Mouse (Mus musculus): Measurements from ENCODE around the gene Nol4l.
A peak's percentile ranks its signal among the peaks of the same experiment; 100 is the strongest.

Gene Nol4l

DNA sequence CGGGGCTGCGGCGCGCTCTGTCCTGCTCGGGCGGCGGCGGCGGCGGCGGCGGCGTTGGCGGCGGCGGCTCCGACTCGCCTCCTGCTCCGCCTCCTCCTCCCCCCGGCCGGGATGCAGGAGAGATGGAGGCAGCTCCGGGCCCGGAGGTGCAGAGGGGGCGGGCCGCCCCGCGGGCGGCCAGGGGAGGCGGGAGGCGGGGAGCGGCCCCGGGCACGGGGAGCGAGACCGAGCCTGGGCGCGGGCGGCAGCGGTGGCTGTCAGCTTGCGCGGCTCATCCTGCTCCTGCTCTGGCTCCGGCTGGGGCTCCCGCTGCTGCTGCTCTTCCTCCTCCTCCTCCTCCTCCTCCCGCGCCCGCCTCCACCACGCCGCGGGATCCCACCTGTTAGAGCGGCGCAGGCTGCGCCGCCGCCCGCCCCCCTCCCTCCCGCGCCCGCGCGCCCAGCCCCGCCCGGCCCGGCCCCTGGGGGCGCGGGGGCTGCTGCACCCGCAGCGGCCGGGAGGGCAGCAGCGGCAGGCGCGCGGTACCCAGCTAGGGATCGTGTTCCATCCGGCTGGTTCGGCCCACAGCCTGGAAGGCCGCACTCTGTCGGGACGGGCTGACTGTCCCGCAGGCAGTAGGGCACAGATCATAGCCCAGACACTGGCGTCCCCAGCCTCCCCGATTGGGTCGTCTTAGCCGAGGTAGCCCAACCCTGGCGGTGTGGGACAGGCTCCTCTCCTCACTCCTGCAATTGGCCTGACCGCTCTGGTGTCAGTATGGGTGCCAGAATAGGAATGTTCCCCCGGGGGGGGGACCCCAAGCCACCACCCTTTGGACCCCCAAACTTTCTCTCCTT lies at the start of gene Nol4l:
TSS of gene Nol4l (minus strand) at position 41 of the 836 bp plus-strand sequence.
- no peak for DNase-seq (ENCODE audit: low spot score)

DNA sequence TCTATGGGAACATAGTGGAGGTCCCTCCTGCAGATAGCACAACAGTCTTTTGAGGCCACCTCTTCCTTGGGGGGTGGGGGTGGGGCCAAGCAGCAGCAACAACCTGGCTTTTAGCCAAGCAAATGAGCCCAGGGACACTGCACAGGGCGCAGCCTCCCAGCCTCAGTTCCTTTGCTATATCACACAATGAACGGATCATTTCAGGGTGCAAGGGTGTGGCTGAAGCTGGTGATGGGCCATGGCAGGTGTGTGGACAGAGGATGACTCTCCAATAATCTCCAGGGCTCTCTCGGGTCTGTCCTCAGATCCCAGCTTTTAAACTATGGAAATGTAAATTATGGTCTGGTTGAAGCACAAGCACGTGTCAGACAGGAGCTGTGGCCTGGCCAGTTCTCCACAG lies 47.4 kb upstream of the Nol4l start:
- DNase-seq (ENCODE audit: low spot score) = no peak

DNA sequence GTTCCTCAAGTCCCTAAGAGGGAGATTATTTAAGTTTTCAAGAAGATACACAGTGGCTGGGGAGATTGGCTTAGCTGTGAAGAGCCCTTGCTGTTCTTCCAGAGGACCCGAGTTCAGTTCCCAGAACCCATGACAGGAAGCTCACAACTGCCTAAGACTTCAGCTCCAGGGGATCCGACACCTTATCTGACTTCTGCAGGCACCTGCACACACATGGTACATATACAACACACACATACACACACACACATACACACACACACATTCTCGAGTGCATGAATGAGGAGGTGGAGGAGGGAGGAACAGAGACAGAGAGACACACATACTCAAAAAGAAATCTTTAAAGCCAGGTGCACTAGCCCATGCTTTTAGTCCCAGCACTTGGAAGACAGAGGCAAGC lies 46.4 kb upstream of the Nol4l start:
- no peak for DNase-seq (ENCODE audit: low spot score)

DNA sequence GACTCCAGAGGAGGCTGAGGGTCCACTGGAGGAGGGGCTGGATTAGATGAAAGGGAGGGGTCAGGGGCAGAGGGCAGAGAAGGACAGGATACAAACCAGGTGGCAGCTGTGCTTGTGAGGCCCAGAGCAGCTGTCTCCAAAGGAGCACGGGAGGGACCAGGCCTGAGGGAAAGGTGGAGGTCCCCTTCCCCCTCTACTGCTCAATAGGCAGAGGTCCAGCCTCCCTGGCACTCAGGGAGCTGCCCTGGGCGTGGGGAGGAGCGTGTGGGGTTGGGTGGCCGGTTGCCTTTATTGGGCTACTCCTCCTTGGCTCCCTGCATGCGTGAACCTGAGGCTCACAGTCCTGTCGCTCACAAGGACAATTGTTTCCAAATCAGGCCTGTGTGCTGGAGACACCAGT lies 45.8 kb upstream of the Nol4l start:
- no peak for DNase-seq (ENCODE audit: low spot score)

DNA sequence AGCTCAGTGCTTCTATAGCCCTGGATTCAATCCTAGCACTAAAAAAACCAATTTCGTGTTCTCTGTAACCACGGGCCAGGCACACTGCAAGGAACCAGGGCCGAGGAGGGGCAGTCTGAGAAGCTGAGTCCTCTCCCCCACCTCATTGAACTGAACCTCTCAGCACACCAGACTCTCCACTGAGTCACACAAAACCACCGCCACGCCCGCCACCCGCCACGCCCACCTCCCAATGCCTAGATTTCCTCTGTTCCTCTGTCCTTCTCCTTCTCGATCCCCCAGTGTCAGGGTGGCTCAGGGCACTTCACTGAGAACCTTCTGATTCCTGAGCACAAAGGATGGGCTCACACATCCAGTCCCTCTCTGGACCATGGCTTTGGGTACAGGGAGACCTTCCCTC lies 43.3 kb upstream of the Nol4l start:
- DNase-seq (ENCODE audit: low spot score) = no peak

DNA sequence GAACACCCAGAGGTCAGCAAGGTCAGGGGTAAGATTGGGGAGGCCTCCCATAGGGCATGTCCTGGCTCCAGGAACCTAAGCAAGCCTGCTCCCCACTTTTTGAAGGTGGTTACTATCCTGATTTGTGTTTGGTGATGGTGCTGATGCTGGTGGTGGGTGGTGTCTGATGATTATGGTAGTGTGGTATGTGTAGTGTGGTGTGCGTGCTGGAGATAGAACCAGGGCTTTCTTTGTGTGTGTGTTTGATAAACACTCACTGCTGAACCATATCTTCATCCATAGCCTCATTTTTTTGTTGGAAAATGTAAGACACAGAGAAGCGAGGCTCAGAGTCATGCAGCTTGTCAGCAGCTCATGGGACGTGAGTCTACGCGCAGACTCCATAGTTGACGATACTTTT lies 38.8 kb upstream of the Nol4l start:
- DNase-seq (ENCODE audit: low spot score) = no peak

DNA sequence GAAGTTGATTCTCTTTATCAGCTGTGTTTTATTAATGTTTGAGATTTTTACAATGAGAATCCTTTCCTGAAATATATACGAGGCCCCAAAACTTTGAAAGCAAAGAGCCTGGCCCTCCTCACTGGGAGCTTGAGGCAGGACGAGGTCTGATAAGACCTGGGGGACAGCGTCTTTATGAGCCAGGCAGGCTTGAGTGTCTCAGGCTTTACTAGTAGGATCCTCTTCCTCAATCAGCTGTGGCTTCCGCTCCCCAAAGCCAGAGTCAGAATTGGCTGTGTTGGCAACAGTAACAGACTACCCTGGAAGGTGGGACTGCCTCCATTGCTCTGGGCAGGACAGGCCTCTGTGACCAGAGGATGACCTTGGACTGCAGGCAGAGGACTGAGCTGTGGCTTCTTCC lies 38.2 kb upstream of the Nol4l start:
- no peak for DNase-seq (ENCODE audit: low spot score)

DNA sequence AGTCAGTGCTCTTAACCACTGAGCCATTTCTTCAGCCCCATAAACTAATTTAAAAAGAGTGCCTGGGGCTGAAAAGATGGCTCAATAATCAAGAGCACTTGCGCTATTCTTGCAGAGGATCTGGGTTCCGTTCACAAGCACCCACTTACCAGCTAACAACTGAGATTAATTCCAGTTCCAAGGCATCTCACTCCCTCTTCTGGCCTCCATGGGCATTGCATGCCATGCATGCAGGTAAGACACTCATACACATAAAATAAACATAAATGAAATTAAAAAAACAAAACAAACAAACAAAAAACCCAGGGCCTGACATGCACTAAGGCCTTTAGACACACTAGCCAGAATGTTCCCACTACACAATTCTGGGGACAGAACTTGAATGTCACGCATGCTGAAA lies 34.6 kb upstream of the Nol4l start:
- no peak for DNase-seq (ENCODE audit: low spot score)

DNA sequence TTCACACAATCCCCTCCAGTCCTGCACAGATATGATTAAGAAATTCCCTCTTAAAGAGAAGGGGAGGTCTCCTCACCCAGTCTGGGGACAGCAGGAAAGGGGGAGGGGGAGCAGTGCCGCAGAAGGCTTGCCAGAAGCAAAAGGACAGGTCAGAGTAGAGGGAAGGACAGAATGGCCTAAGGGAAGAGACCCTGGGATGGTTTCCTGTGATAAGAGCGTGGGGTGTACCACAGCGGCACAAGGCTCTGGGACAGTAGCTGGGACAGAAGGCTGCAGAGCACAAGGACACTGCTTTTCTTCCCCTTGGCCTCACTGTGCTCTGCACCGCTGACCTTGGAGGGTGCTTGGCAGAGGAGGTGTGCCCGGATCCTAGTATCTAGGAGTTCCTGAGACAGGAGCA lies 31.8 kb upstream of the Nol4l start:
- no peak for DNase-seq (ENCODE audit: low spot score)

DNA sequence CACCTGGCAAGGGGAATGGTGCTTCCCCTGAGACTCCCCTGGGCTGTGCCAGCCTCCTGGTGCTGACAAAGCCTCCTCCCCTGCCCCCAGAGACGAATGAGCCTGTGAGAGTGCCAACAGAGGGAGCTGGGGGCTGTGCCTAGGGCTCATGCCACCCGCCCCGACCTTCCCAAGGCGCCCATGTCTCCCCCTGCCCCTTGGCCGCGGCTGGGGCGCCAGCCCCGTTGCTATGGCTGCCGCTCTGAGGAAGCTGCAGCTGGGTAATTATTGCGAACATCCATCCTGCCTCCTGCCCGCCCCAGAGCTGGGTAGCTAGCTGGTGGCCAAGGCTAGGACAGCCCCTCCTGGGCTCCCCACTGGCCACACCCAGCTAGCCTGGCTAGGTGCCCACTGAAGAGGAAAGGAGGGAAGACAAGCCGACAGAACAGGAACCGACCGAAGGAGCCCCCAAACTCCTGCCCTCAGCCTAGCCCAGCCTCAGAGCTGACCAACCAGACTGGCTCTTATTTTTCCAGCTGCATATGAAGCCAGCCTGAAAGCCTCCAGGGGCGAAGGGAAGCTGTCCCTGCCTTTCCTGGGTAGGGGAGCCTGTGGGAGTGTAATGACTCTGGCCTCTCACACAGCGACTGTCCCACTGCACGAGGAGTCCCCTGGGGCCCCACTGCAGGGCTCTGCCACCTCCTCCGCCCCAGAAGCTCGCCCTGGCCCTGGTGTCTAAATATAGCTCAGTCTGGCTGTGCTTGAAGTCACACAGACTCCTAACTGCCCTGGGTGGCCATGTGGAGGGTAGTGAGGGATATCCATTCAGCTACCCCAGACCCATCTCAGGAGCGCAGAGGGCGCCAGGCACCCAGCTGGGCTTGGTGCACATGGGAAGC lies 31.1 kb upstream of the Nol4l start:
- DNase-seq (ENCODE audit: low spot score) = peak; percentile 50

DNA sequence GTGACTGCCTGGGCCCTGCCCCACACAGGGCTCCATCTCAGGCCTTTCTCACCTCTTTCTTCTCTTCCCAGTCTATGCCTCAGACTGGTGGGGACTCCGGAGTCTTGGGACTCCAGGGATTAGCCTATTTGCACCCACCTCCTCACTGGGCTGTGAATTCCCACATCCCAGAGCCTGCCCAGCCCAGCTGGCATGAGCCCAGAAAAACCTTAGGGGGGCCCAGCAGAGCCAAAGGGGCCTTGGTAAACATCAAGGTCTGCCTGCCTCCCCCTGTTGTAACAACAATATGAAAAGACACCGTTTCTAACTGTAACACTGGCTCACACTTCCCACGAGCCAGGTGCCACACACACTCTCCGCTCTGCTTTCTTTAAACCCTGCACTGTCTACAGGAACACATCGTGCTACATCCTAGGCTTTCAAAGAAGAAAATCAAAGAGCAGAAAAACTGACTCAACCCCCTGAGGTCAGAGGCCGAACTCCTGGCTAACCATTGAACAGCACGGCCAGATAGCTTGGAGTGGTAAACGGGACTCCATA lies 29.9 kb upstream of the Nol4l start:
- DNase-seq (ENCODE audit: low spot score) = no peak

DNA sequence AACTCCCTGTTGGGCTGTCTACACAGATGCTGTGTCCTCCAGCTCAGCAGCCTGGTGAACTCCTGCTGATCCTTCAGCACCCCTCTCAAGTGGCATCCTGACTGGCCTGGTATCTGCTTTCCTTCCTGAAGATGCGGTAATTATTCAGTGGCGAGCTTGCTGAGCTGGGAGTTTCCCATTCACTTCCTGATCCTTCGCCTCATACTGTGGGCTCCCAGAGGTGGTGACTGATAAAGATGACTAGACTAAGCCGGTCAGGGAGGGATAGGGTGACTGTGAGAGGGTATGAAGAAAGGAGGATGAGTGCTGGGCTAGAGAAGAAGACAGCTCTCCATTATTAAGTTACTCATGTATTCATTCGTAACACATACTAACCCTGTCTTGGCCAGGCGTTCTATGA lies 28.7 kb upstream of the Nol4l start:
- no peak for DNase-seq (ENCODE audit: low spot score)

DNA sequence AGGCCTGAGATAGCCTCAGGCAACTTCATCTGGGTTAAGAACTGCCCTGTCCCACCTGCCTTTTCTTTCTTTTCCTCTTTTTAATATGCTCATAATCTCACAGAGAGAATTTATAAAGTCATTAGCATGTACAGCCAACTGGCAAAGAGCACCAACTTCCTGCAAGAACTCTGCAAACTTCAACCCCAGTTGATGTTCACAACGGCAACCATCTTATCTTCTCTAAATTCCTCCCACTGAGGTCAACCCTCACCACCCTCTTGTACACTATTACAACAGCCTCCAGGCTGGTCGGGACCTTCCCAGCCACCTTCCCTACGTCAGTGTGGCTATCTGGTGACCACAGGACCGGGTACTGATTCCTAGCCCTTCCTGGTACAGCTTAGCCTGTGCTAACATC lies 27.5 kb upstream of the Nol4l start:
- DNase-seq (ENCODE audit: low spot score) = no peak

DNA sequence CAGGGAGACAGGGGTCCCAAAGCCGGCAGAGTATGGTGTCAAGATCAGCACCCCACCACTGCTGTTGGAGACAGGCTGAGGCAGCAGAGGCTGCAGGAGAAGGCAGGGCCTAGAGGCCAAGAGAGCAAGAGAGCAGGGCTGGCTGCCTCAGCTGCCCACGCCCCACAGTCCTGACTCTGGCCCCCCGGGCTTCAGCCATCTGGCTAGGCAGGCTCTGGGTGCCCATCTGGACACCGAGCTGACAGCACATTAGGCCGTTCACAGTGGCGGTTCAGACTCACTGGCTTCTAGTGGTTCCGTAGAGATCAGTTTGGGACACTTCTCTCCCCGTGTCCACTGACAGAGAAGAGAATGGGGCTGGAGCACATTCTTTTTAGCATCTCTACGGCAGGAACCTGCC lies 26.4 kb upstream of the Nol4l start:
- DNase-seq (ENCODE audit: low spot score) = no peak

DNA sequence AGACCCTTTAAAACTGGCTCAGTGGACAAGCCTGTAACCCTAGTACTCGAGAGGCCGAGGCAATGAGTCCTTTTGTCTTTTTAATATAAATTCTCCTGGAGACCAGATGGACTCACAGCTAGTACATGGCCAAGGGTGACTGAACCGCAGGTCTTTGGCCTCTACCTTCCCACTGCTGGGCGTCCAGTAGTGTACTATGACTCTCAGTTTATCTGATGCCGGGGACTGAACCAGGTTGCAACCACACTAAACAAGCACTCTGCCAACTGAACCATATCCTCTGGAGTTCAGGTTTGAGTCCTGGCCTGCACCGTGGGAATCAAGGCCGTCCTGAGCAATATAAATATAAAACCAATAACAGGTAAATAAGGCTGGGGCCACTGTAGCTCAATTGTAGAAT lies 24.8 kb upstream of the Nol4l start:
- no peak for DNase-seq (ENCODE audit: low spot score)

DNA sequence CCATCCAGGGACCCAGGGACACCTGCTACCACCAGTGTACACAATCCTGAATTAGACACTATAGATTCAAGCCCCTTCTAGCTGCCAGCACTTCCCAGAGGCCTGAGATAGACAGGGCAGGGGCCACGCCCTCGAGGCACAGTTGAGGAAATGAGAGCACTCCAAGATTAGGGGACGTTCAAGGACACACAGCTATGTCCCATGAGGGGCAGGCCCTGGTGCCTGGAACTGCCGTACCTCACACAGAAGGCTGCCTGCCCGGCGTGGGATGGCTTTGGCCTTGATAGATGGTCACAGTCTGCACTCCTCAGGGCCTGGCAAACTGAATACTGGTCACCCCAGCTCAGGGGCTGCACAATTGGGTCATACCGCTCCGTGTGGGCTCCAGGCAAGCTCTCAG lies 19.7 kb upstream of the Nol4l start:
- DNase-seq (ENCODE audit: low spot score) = no peak

DNA sequence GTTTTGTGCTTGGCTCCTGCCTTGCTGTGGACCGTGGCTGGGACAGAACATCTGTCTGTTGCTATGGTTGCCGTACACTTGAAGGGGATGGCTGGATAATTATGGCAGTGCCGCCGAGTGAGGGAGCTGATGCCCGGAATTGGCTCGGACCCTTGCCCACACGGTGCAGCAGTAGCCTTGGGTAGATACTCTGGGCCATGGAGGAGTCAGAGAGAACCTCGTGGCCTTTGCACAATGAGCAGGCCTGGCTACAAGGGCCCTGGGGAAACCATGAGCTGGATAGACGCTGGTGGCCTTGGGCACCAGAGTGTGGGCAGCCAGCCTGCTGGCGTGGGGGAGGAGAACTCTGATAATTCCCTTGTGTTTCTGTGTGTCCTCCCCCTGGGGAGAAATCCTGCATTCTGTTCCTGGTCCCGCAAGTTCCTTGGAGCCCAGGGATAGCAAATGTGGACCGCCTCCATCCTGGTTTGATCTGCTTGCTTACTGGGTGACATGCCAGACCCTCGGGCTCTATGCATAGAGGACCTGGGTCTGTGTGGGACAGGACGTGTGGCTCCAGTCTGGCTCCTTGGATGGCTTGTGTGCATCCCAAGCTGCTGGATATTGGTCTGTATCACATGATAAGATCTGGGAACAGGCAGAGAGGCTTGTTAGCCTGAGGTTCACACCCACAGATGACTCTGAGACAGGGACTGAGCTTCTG lies 18.6 kb upstream of the Nol4l start:
- no peak for DNase-seq (ENCODE audit: low spot score)

DNA sequence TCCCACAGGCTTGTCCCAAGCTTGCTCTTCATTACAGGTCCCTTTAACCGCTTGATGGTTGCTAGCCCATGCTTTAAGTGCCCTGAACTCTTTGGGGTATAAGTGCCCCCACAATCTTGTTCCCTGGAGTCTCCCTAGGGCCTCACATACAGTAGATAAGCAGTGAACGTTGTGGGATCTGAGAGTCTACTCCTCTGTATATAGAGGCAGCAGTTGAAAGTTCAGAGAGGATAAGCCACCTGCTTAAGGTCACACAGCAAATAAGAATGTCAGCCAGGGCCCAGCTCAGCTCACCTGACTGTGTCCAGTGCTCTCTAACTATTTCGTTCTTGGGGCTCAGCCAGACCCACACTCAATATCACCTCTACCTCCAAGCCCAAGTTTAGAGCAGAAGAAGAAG lies 17.9 kb upstream of the Nol4l start:
- no peak for DNase-seq (ENCODE audit: low spot score)

DNA sequence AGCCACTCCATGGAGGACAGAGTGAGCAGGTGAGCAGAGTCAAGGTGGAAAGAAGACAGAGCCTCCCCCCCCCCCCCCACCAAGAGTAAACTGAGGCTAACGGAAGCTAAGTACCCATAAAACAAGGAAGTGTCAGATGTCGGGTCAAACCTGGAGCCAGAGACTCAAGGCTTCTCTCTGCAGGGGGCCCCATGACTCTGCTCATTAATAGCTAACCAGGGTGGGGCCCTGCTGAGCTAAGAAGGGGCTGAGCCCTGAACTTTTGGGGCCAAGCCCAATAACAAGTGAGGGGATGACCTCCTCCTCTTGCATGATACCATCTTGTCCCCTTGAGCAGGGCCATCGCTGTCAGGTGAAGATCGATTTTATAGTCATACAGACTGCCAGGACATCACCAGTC lies 17.2 kb upstream of the Nol4l start:
- no peak for DNase-seq (ENCODE audit: low spot score)

DNA sequence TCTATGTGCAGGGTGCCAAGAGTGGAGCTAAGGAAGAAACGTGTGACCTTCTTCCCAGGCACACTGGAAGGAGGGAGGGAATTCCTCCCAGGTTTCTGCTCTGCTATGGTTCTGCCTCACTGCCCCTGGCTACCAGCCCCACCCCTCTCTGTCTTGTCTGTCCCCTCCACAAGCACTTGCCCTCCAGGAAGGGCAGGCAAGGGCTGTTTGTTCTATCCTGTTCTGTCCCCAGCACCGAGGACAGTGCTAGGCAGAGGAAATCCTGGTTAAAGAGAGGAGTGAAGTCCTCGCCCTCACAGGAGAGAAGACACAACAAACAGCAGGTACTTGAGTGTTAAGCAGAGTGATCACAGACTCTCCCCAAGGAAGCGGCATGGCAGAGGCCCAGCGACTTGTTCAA lies 16.7 kb upstream of the Nol4l start:
- DNase-seq (ENCODE audit: low spot score) = no peak

DNA sequence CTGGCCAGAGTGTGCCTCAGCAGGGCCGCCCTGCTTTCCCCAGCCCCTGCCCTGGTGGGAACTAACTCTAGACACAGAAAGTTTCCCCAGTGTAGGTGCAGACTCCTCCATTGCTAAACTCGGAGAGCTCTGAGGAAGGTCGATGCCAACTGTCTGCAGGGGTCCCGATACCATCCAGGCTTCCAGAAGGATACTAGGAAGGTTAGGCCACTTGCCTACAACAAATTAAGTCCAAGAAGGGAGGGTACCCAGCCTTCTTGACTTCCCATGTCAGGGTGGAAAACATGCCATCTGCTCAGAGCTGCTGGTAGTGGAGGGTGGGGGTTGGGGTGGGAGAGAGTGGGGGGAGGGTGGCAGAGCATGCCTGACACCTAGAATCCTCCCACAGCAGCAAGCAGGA lies 15.0 kb upstream of the Nol4l start:
- no peak for DNase-seq (ENCODE audit: low spot score)

DNA sequence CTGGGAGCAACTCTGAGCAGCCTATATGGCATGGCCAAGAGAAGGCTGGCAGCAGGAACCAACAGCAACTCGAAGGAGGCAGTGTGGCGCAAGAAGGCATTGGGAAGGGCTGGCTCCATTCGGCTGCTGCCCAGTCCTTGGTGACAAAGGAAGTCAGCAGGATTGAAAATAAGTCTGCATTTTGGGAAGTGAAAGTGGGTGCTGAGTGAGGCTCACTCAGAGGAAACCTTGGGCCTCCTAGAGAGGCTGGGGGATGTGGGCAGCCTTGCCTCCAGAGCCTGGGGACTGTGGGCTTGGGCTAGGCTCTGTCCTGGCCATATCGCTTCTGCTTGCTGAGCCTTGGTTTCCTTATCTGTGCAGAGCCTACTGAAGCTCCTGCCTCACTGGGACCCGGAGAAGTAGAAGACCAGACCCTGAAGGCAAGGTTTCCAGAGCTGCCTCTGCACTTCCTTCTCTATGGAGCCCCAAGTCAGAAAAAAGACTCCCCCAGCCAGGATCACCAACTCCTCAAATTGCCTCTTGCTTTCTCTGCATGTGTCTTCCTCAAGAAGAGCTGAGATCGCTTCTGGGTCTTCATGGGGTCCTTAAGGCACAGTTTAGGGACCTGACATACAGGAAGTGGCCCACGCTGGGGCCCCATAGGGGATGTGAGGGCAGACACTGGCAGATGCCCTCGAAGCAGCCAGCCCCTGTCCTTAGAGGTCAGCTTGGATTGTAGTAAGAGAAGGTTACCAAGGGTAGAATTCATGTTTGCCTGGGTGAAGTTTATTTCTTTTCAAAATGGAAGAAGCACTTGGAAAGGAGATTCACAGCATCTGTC lies 14.3 kb upstream of the Nol4l start:
- no peak for DNase-seq (ENCODE audit: low spot score)

Measured in ovary, postnatal 14 days (tissue).